Mouse (Mus musculus) common myeloid progenitor, adult 5-6 weeks (primary cell): ENCODE data around the gene Rln3. TPM values are rescaled to one million over a fixed set of nuclear protein-coding genes. Genes with fewer than 3 reads are reported as not detected.

ENCODE experiments used
- ATAC-seq: replicated peaks from 2 replicates; pipeline ENCODE4 v1.8.0; 2016; ENCODE audit warnings: low read depth, mild to moderate bottlenecking, moderate TSS enrichment, inconsistent platforms; ENCODE audit not compliant: poor library complexity, severe bottlenecking
- total RNA-seq: library from RNA; stranded (forward); fragments of 200-1000, 187-1606 nt; gene quantifications from 2 replicates; pipeline ENCODE4 v1.2.3, GENCODE M21; 2017

Gene Rln3
- total RNA-seq, 1 experiment from 2014 or later = not detected

- ATAC-seq = peak; percentile 87
Measured at GRCm38 (mm10) chr8:84066291-84066930, 21.6 kb upstream of the Rln3 start, which contains the start of gene Rfx1. Gene Rfx1 (plus strand): TSS chr8:84066834.

GRCm38 (mm10) chr8:84065457-84066072 is 20.8 kb upstream of the Rln3 start:
- no peak for ATAC-seq

- ATAC-seq = no peak
Measured at GRCm38 (mm10) chr8:84065037-84065436, 20.2 kb upstream of the Rln3 start, which contains the start of gene Gm10643. Gene Gm10643 (minus strand): TSS chr8:84065137.

- ATAC-seq = 0 out of 2 replicates have a peak, but pooled peaks have one; percentile 10
Measured at GRCm38 (mm10) chr8:84063861-84064610, 19.2 kb upstream of the Rln3 start.

DNA sequence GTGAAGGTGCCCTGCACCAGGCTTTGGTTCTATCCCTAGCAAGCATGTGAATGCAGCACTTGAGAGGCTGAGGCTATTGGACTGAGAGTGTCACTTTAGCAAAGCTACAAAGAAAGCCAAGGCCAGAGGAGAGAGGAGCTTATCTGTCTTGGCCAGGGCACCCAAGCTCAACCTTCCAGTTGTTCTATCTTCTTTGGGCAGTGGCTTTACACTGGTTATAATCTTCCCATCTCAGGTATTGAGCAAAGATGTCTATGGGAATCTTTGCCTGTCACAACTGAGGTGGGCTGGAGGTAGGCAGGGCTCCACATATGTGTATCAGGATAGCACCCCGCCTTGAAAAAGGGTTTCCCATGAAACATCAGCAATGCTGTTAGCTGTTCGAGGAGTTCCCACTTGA is 15.4 kb upstream of the Rln3 start:
- ATAC-seq = peak; percentile 48

DNA sequence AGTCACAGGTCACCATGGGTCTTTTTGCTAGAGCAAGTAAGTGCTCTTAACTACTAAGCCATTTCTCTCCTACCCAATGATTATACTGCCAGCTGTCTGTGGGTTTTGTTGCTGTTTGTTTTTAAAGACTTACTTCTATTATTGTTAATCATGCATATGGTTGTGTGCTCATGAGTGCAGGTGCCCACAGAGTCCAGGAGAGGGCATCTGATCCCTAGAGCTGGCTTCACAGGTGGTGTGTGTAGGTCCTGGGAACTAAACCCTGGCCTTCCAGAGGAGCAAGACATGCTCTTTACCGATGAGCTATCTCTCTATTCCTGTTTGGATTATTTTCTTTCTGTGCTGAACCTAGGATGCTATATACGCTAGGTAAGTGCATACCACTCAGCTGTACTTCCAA is 14.4 kb upstream of the Rln3 start:
- ATAC-seq = no peak

DNA sequence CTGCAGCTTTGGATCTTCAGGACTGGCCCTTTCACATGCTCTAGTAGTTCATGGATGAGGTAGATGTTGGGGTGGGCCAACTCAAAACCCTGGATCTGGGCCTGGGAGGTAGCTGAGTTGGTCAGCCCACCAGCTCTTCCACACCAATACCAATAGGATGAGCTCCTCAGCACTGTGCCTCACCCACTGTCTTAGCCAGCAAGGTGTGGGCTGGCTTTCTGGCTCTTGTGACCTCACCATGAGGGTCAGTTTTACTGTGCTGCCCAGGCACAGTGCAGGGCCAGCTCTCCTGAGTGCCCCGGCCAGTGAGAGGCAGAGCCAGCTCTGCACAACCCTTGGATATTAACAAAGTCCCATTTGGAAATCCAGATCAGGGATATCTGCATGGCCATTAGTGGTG is 13.0 kb upstream of the Rln3 start:
- no peak for ATAC-seq

GRCm38 (mm10) chr8:84053229-84053628 is 8.4 kb upstream of the Rln3 start:
- ATAC-seq = no peak

GRCm38 (mm10) chr8:84052746-84053145 is 7.9 kb upstream of the Rln3 start:
- ATAC-seq = peak; percentile 71

DNA sequence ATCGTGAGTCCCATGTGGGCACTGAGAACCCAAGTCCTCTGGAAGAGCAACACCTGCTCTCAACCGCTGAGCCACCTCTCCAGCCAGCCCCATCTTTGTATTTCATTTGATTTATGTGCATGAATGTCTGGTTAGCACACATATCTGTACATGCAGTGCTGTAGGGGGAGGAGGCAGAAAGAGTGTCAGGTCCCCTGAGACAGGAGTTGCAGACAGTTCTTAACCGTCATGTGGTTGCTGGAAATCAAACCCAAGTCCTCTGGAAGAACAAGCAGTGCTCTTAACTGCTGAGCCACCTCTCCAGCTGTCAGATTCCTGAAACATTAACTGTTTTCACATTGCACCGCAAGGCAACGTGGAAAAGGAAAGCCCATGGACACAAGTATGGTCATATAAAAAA is 3.4 kb upstream of the Rln3 start:
- ATAC-seq = no peak

GRCm38 (mm10) chr8:84046505-84046904 is 1.7 kb upstream of the Rln3 start:
- ATAC-seq = no peak

DNA sequence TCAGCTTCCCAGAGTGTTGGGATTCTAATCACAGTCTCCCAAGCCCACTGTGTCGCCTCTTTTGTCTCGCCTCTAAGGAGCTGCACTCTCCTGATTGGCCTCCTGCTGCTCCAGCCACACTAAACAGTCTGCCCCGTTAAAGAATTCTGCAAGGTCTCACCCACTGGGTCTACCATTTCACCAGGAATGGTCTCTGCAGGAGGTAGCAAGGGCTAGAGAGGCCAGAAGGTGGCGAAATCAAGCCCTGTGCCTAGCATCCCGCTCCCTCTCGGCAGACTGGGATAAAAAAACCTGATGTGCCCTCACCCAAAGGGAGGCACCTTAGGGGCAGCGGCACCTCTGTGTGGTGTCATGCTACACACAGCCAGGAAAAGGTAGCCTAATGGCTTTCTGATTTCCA is 697 bp downstream of the Rln3 start:
- no peak for ATAC-seq

DNA sequence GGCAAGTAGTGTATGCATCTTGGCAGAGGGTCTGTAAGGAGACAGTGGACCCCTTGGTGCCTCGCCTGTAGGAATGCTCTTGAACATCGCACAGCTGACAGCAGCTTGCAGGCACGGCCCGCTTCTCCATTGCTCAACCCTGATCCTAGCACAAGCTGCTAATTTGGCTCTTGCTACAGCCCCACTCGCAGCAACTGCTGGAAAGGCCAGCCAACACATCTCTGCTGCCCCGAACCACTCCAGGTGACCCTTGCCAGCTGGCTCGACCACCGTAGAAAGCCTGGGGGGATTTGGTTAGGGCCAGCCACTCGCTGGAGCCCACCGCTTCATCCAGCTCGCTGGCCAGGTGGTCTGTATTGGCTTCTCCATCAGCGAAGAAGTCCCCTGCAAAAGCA is 1.9 kb downstream of the Rln3 start:
- no peak for ATAC-seq

GRCm38 (mm10) chr8:84042066-84042947 is 2.5 kb downstream of the Rln3 start, which contains the start of gene Il27ra:
Gene Il27ra (minus strand): TSS chr8:84042589.
- ATAC-seq = peak; percentile 83

DNA sequence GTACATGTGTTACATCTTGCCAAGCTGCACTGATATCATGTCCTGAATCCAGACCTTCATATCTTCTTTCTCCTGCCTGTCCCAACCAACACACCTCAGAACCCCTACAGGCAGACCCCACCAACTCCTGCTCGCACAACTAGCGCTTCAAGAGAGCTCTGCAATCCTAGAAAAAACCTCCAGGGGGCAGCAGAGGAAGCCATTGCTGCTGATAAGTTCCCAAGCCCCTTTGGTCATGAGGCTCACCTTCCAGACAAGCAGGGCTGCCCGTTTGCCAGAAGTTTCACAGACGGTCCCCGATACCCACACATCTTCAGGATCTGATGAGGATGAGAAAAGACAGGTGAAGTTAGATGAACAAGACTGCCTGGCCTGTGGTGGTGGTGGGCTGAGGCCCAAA is 5.8 kb downstream of the Rln3 start:
- peak; percentile 65 for ATAC-seq

DNA sequence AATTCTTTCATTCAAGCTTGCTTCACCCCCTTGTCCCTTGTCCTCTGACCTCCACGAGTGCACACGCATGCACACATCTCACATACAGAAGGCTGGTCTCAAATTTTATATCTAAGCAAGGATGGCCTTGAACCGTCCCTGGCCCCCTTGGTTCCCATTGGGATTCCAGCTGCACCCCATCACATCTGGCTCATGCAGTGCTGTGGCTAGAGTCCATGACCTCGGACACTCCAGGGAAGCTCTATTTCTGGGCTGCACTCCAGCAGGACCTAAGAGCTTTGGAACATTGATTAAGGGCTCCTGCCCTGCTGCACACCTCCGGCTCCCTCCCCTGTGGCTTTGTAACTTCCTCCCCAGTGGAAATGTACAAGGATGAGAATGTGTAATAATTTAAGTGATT is 6.8 kb downstream of the Rln3 start:
- ATAC-seq = no peak

DNA sequence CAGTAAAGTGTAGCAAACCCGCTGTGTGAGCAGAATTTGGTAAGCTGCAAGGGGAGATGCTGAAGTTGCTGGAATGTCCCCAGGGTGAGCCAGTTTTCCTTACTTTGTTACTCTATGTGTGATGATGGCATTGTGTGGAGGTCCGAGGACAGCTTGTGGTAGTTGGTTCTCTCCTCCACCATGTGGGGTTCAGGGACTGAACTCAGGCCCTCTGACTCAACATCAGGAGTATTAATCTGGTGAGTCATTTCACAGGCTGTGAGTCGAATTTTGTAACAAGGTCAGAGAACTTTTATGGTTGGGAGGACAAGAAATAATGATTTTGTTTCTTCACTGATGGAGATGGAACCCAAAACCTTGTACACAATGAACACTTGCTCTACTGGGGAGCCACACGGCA is 12.0 kb downstream of the Rln3 start:
- no peak for ATAC-seq

- no peak for ATAC-seq
Measured at GRCm38 (mm10) chr8:84029272-84029671, 15.5 kb downstream of the Rln3 start.

DNA sequence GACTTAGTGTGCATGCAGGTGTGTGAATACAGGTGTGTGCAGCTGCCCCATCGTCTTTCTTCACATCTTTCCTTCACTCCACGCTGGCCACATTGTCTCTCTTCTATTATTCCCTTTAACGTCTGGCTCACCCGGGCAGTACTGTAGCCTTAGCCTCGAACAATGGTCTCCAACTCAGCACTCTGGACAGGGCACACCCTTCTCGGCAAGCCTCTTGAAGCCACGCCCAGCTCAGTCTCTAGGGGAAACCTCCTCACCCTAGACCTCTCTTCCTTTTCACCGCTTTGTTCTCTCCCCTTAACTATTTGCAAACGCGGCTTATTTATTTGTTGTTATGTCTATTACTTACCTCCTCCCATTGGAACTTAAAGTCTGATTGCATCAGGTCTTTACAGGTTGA is 17.4 kb downstream of the Rln3 start:
- ATAC-seq = peak; percentile 69

- ATAC-seq = peak; percentile 57
Measured at GRCm38 (mm10) chr8:84025863-84026262, 18.9 kb downstream of the Rln3 start.
